8 mouse cellular contexts compared by ENCODE assay signal in the genomic region with DNA sequence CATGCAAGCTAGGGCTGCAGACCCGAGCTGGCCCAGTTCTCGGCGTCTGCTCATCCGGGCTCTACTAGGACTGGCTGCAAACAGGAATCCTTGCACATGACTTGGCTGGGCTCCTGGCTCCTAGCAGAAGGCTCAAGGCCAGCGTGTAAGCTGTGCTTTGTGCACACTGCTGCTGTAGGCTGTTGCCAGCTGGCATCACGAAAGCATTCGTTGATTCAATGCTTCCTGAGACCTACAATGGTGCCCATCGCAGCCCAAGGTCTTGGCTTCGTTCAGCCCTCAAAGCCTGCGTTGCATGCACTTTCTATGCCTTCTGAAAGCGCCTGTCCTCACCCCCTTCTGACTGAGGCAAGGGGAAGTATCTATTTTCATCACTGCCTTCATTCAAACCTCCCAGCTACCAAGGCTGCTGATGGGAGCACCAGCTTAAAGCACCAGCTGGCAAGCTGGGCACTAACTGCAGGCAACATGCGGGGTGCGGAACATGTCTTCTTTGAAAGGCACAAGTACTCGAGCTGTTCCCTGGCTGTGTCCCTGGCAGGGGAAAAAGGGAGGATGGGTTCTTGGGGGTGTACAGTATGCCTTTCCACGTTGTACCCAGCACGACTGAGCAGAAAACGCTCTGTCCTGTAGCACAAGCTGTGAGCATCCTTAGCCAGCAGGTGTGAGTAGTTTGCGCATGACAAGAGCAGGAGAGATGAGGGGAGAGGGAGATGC. TPM values are rescaled to one million over a fixed set of nuclear protein-coding genes. Genes with fewer than 3 reads are reported as not detected.
A peak's percentile ranks its signal among the peaks of the same experiment; 100 is the strongest.
DNase-seq lines count a peak whose midpoint lies in the region; ATAC-seq and TF ChIP-seq lines count a peak whose summit lies in the region.

No protein-coding gene starts in this region.

- DNase-seq in A20 (ENCODE audit: low read depth, low spot score) = peak; percentile 44
- DNase-seq in brain, embryonic 18.5 days (ENCODE audit: low read depth, low spot score) = peak; percentile 86
- peak; percentile 64 for DNase-seq in heart, postnatal 25 days (ENCODE audit: low spot score)
- DNase-seq in layer of hippocampus, adult 18-20 months (ENCODE audit: low spot score in 2 of 2) = peak; percentile 93 to 97
- no peak for DNase-seq in liver, postnatal 0 days
- DNase-seq in ovary, postnatal 36 days (ENCODE audit: low spot score) = peak; percentile 78
- no peak for DNase-seq in thymus, adult 18-20 months

- no peak for TF ChIP-seq CTCF in liver, postnatal 0 days (IDR thresholded peaks at IDR 0.05; ENCODE audit: low read depth)

- H3K9me3 ChIP-seq in forebrain, embryonic 16.5 days (ENCODE audit: control insufficient read depth, low read length) = no peaks in the 10 kb centered on the region
- H3K9me3 ChIP-seq in liver, postnatal 0 days (ENCODE audit: low read length) = no peaks in the 10 kb centered on the region

- H3K9ac ChIP-seq in forebrain, embryonic 16.5 days (replicated peaks; ENCODE audit: low read depth, low read length) = peak overlapping the region; percentile 54
- H3K9ac ChIP-seq in liver, postnatal 0 days (replicated peaks) = no peak overlapping the region

- peak overlapping the region; percentile 97 for H3K27ac ChIP-seq in forebrain, embryonic 16.5 days (ENCODE audit: low read length)
- no peak overlapping the region; the same call in 1 of the 2 replicates for H3K27ac ChIP-seq in liver, postnatal 0 days (ENCODE audit: low read depth)

- WGBS in forebrain, embryonic 16.5 days = 27% methylated on average over 18 of the region's 18 CpGs
- 57% methylated on average over 18 of the region's 18 CpGs for WGBS in liver, postnatal 0 days (ENCODE audit: insufficient replicate concordance)

- peak overlapping the region; percentile 91 for H3K4me2 ChIP-seq in forebrain, embryonic 16.5 days (ENCODE audit: low read length)
- peak overlapping the region; percentile 96 for H3K4me2 ChIP-seq in liver, postnatal 0 days (ENCODE audit: low read depth, low read length)

- ATAC-seq in forebrain, embryonic 16.5 days = peak; percentile 93
- ATAC-seq in liver, postnatal 0 days = no peak

- intact Hi-C loops in heart, postnatal 25 days (cut with DNase I) = loop anchor here (5.0 kb wide), 1 partner anchor 39 kb away; the partner anchor contains the start of gene Elmo2

- H3K4me1 ChIP-seq in forebrain, embryonic 16.5 days (replicated peaks; ENCODE audit: control insufficient read depth, insufficient read depth, low read length) = peaks cover 35% of the 10 kb centered on the region
- peaks cover 30% of the 10 kb centered on the region for H3K4me1 ChIP-seq in liver, postnatal 0 days (ENCODE audit: insufficient read depth)

- peak overlapping the region; percentile 48 for H3K4me3 ChIP-seq in forebrain, embryonic 16.5 days (replicated peaks; ENCODE audit: low read length)
- H3K4me3 ChIP-seq in liver, postnatal 0 days (ENCODE audit: low read depth, low read length) = peak overlapping the region; percentile 73; the same call in 1 of the 2 replicates

- H3K36me3 ChIP-seq in forebrain, embryonic 16.5 days (ENCODE audit: control insufficient read depth, insufficient read depth) = peaks cover 22% of the 10 kb centered on the region
- H3K36me3 ChIP-seq in liver, postnatal 0 days (replicated peaks; ENCODE audit: insufficient read depth, low read length) = peaks cover 22% of the 10 kb centered on the region

- no peak for TF ChIP-seq EP300 in liver, postnatal 0 days (IDR thresholded peaks at IDR 0.05; ENCODE audit: low read depth)

- no peaks in the 10 kb centered on the region for H3K27me3 ChIP-seq in forebrain, embryonic 16.5 days (replicated peaks; ENCODE audit: control insufficient read depth, insufficient read depth, low read length)
- H3K27me3 ChIP-seq in liver, postnatal 0 days (ENCODE audit: insufficient read depth, low read length) = no peaks in the 10 kb centered on the region

RNA-seq across cellular contexts. Expression of gene Slc35c2, which starts 0.8 kb away (rescaled TPM):
- 60.3 and 62.4 TPM in 2 replicates for polyA plus RNA-seq in forebrain, embryonic 16.5 days (2015; fragmentation: Nextera tagmentation; extraction: Ambion mirVana)
- total RNA-seq in heart, postnatal 25 days (2021) = 10 to 100 TPM; 18.3 to 21.4 TPM
- total RNA-seq in layer of hippocampus, adult 18-20 months (2021) = 100 to 1,000 TPM in 1 of 2 experiments, 10 to 100 TPM in 1; 96.3 to 101 TPM
- 29.3 and 30.5 TPM in 2 replicates for polyA plus RNA-seq in liver, postnatal 0 days (2015; fragmentation: Nextera tagmentation; extraction: Ambion mirVana)

RNA-seq across cellular contexts. Expression of gene Elmo2, which starts 37.8 kb away (rescaled TPM):
- 107 and 115 TPM in 2 replicates for polyA plus RNA-seq in forebrain, embryonic 16.5 days (2015; fragmentation: Nextera tagmentation; extraction: Ambion mirVana)
- total RNA-seq in heart, postnatal 25 days (2021) = 10 to 100 TPM; 18.8 to 20.5 TPM
- 100 to 1,000 TPM; 174 to 179 TPM for total RNA-seq in layer of hippocampus, adult 18-20 months (2021)
- 11.0 and 12.3 TPM in 2 replicates for polyA plus RNA-seq in liver, postnatal 0 days (2015; fragmentation: Nextera tagmentation; extraction: Ambion mirVana)

RNA-seq across cellular contexts. Expression of gene Cdh22, which starts 53.8 kb away (rescaled TPM):
- polyA plus RNA-seq in forebrain, embryonic 16.5 days (2015; fragmentation: Nextera tagmentation; extraction: Ambion mirVana) = 3.7 and 5.6 TPM in 2 replicates
- under 1 TPM; 0.36 to 0.42 TPM for total RNA-seq in heart, postnatal 25 days (2021)
- 10 to 100 TPM; 14.3 to 23.1 TPM for total RNA-seq in layer of hippocampus, adult 18-20 months (2021)
- not detected in 2 replicates for polyA plus RNA-seq in liver, postnatal 0 days (2015; fragmentation: Nextera tagmentation; extraction: Ambion mirVana)

Comparison
In these comparisons a context has a peak if more than half of its experiments do, and no peak if none do; other contexts are left out.
1. DNase-seq: peak in A20 (single experiment), brain, embryonic 18.5 days (single experiment), heart, postnatal 25 days (single experiment), layer of hippocampus, adult 18-20 months (2 of 2) and ovary, postnatal 36 days (single experiment); none in liver, postnatal 0 days (single experiment) and thymus, adult 18-20 months (0 of 2).
2. RNA of gene Slc35c2, which starts 0.8 kb away (total RNA-seq): 96.3 to 101 TPM in layer of hippocampus, adult 18-20 months; 18.3 to 21.4 TPM in heart, postnatal 25 days; every median in the first group is over 4 times any median in the second.
3. RNA of gene Elmo2, which starts 37.8 kb away (total RNA-seq): 174 to 179 TPM in layer of hippocampus, adult 18-20 months; 18.8 to 20.5 TPM in heart, postnatal 25 days; every median in the first group is over 4 times any median in the second.
4. RNA of gene Cdh22, which starts 53.8 kb away (total RNA-seq): 14.3 to 23.1 TPM in layer of hippocampus, adult 18-20 months; 0.36 to 0.42 TPM in heart, postnatal 25 days; every median in the first group is over 10 times any median in the second.